7 mouse cellular contexts compared by ENCODE assay signal in genomic region chr3:68869211-68869690, GRCm38 (mm10). TPM values are rescaled to one million over a fixed set of nuclear protein-coding genes. Genes with fewer than 3 reads are reported as not detected.
DNase-seq lines count a peak whose midpoint lies in the region; ATAC-seq lines count a peak whose summit lies in the region.

Gene 1110032F04Rik, plus strand, starts transcription at chr3:68869586.

- H3K4me3 ChIP-seq in forebrain, embryonic 10.5 days, result peak within 1 kb of the TSS; percentile 73
- peak within 1 kb of the TSS; percentile 65 for H3K4me3 ChIP-seq in hindbrain, embryonic 16.5 days (ENCODE audit: low read length)

- no peaks in the 10 kb centered on the region for H3K9me3 ChIP-seq in forebrain, embryonic 10.5 days
- no peaks in the 10 kb centered on the region for H3K9me3 ChIP-seq in hindbrain, embryonic 16.5 days (ENCODE audit: control insufficient read depth, low read length)

- peak; percentile 88 for ATAC-seq in hindbrain, embryonic 16.5 days
- 0 out of 2 replicates have a peak, but pooled peaks have one; percentile 12 for ATAC-seq in megakaryocyte, adult 5-6 weeks (ENCODE audit: poor library complexity, severe bottlenecking)

- H3K4me1 ChIP-seq in forebrain, embryonic 10.5 days, result peaks cover 23% of the 10 kb centered on the region
- peaks cover 9% of the 10 kb centered on the region for H3K4me1 ChIP-seq in hindbrain, embryonic 16.5 days (ENCODE audit: control insufficient read depth, insufficient read depth, low read depth, low read length)

- DNase-seq in ES-CJ7 (ENCODE audit: low read depth, low spot score), result peak; percentile 48
- DNase-seq in adrenal gland, adult (ENCODE audit: inconsistent age in 2 of 2, low spot score in 1 of 2), result peak; percentile 24 to 67
- DNase-seq in forebrain, embryonic 10.5 days (ENCODE audit: extremely low spot score, low spot score), result peak; percentile 68
- DNase-seq in left cerebral cortex, adult 11 months (ENCODE audit: low spot score), result peak; percentile 8
- peak; percentile 56 for DNase-seq in right cerebral cortex, postnatal 4 days

- H3K27me3 ChIP-seq in forebrain, embryonic 10.5 days (ENCODE audit: poor library complexity, severe bottlenecking), result peaks cover 61% of the 10 kb centered on the region
- no peaks in the 10 kb centered on the region for H3K27me3 ChIP-seq in hindbrain, embryonic 16.5 days (replicated peaks; ENCODE audit: control insufficient read depth, insufficient read depth, low read length)

- WGBS in forebrain, embryonic 10.5 days, result under 1% methylated on average over 62 of the region's 62 CpGs
- under 1% methylated on average over 51 of the region's 62 CpGs for WGBS in hindbrain, embryonic 16.5 days

- peak within 1 kb of the TSS; percentile 98 for H3K4me2 ChIP-seq in hindbrain, embryonic 16.5 days (ENCODE audit: low read length)

- H3K27ac ChIP-seq in forebrain, embryonic 10.5 days, result peak within 1 kb of the TSS; percentile 84
- peak within 1 kb of the TSS; percentile 53 for H3K27ac ChIP-seq in hindbrain, embryonic 16.5 days (ENCODE audit: low read depth, low read length)

- no peaks in the 10 kb centered on the region for H3K36me3 ChIP-seq in forebrain, embryonic 10.5 days (replicated peaks)
- no peaks in the 10 kb centered on the region for H3K36me3 ChIP-seq in hindbrain, embryonic 16.5 days (ENCODE audit: control insufficient read depth, insufficient read depth, low read length)

- H3K9ac ChIP-seq in hindbrain, embryonic 16.5 days (ENCODE audit: low read depth, low read length), result peak within 1 kb of the TSS; percentile 72

RNA-seq across cellular contexts. Expression of gene 1110032F04Rik, which starts in this region (rescaled TPM):
- 1.1 and 1.3 TPM in 2 replicates for polyA plus RNA-seq in forebrain, embryonic 10.5 days (2016; fragmentation: Nextera tagmentation; extraction: Ambion mirVana)
- polyA plus RNA-seq in hindbrain, embryonic 16.5 days (2015; fragmentation: Nextera tagmentation; extraction: Ambion mirVana), result 4.8 and 5.1 TPM in 2 replicates
- total RNA-seq in megakaryocyte, adult 5-6 weeks (2015), result 0.09 TPM in 1 of 2 replicates, not detected in the other
- 0.57 TPM in 1 of 2 replicates, not detected in the other for total RNA-seq in megakaryocyte, adult 5-6 weeks (2017)

Comparison
In these comparisons a context has a peak if more than half of its experiments do, and no peak if none do; other contexts are left out.
1. Peak in every context shown above with its lines: DNase-seq, ATAC-seq, H3K4me3 ChIP-seq and H3K27ac ChIP-seq.
2. Peak in ATAC-seq in megakaryocyte, adult 5-6 weeks; RNA of the gene not detected or under 1 TPM.
3. DNase-seq: peak in every context shown above with its lines; median percentile 68 in forebrain, embryonic 10.5 days; 56 in right cerebral cortex, postnatal 4 days; 48 in ES-CJ7; 46 in adrenal gland, adult; 8 in left cerebral cortex, adult 11 months.